Mouse (Mus musculus) midbrain, embryonic 13.5 days (tissue): ENCODE measurements around the gene 4930442H23Rik. TPM values are rescaled to one million over a fixed set of nuclear protein-coding genes. Genes with fewer than 3 reads are reported as not detected.

Source experiments
- ATAC-seq: fragments of 200-750 bp; cut with Nextera tagmentation; 2 replicates; pipeline ENCODE4 v1.8.0; 2017; ENCODE audit warnings: mild to moderate bottlenecking, moderate TSS enrichment, moderate library complexity
- H3K27ac ChIP-seq: fragments of 300-500 bp; sonication (generic); 2 replicates; pipeline ENCODE4 v1.5.1; 2015; ENCODE audit warnings: inconsistent platforms, mild to moderate bottlenecking, moderate library complexity
- H3K27me3 ChIP-seq: fragments of 300-500 bp; sonication (generic); 2 replicates; pipeline ENCODE4 v1.6.1; 2015; ENCODE audit warnings: mild to moderate bottlenecking, inconsistent platforms
- H3K36me3 ChIP-seq: fragments of 300-500 bp; sonication (generic); 2 replicates; pipeline ENCODE4 v1.6.1; 2015; ENCODE audit warnings: mild to moderate bottlenecking, inconsistent platforms
- H3K4me1 ChIP-seq: fragments of 300-500 bp; sonication (generic); replicated peaks from 2 replicates; pipeline ENCODE4 v1.6.1; 2015; ENCODE audit warnings: inconsistent platforms
- H3K4me2 ChIP-seq: fragments of 300-500 bp; sonication (generic); replicated peaks from 2 replicates; pipeline ENCODE4 v1.6.1; 2015; ENCODE audit warnings: moderate library complexity, mild to moderate bottlenecking, inconsistent platforms
- H3K4me3 ChIP-seq: fragments of 300-500 bp; sonication (generic); replicated peaks from 2 replicates; pipeline ENCODE4 v1.5.1; 2015; ENCODE audit warnings: mild to moderate bottlenecking, inconsistent platforms
- H3K9ac ChIP-seq: fragments of 300-500 bp; sonication (generic); replicated peaks from 2 replicates; pipeline ENCODE4 v1.6.1; 2015; ENCODE audit warnings: mild to moderate bottlenecking, inconsistent platforms
- H3K9me3 ChIP-seq: fragments of 300-500 bp; sonication (generic); 2 replicates; pipeline ENCODE4 v1.6.1; 2016; ENCODE audit warnings: mild to moderate bottlenecking, inconsistent platforms
- WGBS: fragments of 180-500 bp; shearing (Covaris S2); methylation state at CpG from one replicate; pipeline ENCODE4 v1.1.7; 2015; 5-methylcytosine and 5-hydroxymethylcytosine counted together
- polyA plus RNA-seq: library from polyadenylated mRNA; unstranded; fragments of >200 nt; fragmentation: Nextera tagmentation; extraction: Ambion mirVana; gene quantifications from 2 replicates; pipeline ENCODE4 v1.2.1, GENCODE M21; 2015

The 4930442H23Rik gene
- polyA plus RNA-seq, 1 experiment from 2014 or later = 0.12 TPM

- H3K4me3 ChIP-seq = no peak overlapping the region
- no peak for ATAC-seq
- H3K9ac ChIP-seq = no peak overlapping the region
- no peaks in the 10 kb centered on the region for H3K4me1 ChIP-seq
- H3K27me3 ChIP-seq = no peaks in the 10 kb centered on the region
- 83% methylated on average over 12 of the region's 12 CpGs for WGBS
- H3K4me2 ChIP-seq = no peak overlapping the region
- peaks cover 83% of the 10 kb centered on the region for H3K36me3 ChIP-seq
- 0 out of 2 replicates have a peak overlapping the region, but pooled peaks have one; percentile 19 for H3K27ac ChIP-seq
- no peaks in the 10 kb centered on the region for H3K9me3 ChIP-seq
Measured at GRCm38 (mm10) chr10:81152609-81153008, 31.0 kb downstream of the 4930442H23Rik start.

GRCm38 (mm10) chr10:81151261-81151660 is 32.4 kb downstream of the 4930442H23Rik start:
- 73% methylated on average over 6 of the region's 6 CpGs for WGBS
- Histone ChIP-seq H3K9me3 (no peaks in the 10 kb centered on the region), H3K4me1 (no peaks in the 10 kb centered on the region), H3K36me3 (peaks cover 83% of the 10 kb centered on the region), H3K9ac (no peak overlapping the region), H3K4me2 (no peak overlapping the region), H3K27me3 (no peaks in the 10 kb centered on the region), H3K4me3 (no peak overlapping the region), H3K27ac (no peak overlapping the region)
- ATAC-seq = no peak

GRCm38 (mm10) chr10:81146296-81146695 is 37.4 kb downstream of the 4930442H23Rik start:
- no peaks in the 10 kb centered on the region for H3K27me3 ChIP-seq

GRCm38 (mm10) chr10:81145778-81146177 is 37.9 kb downstream of the 4930442H23Rik start:
- Histone ChIP-seq H3K4me3 (no peak overlapping the region), H3K27me3 (no peaks in the 10 kb centered on the region), H3K27ac (no peak overlapping the region), H3K4me1 (peaks cover 21% of the 10 kb centered on the region), H3K9me3 (no peaks in the 10 kb centered on the region), H3K36me3 (peaks cover 73% of the 10 kb centered on the region), H3K4me2 (no peak overlapping the region), H3K9ac (no peak overlapping the region)
- 92% methylated on average over 7 of the region's 7 CpGs for WGBS
- no peak for ATAC-seq

More at GRCm38 (mm10) chr10:81146296-81146695, 37.4 kb downstream of the 4930442H23Rik start:
- H3K4me2 ChIP-seq = no peak overlapping the region
- no peaks in the 10 kb centered on the region for H3K9me3 ChIP-seq
- no peak overlapping the region for H3K4me3 ChIP-seq
- no peak overlapping the region for H3K9ac ChIP-seq
- 89% methylated on average over 4 of the region's 4 CpGs for WGBS
- H3K4me1 ChIP-seq = peaks cover 16% of the 10 kb centered on the region
- no peak overlapping the region for H3K27ac ChIP-seq
- ATAC-seq = no peak
- peaks cover 73% of the 10 kb centered on the region for H3K36me3 ChIP-seq

GRCm38 (mm10) chr10:81145307-81145706 is 38.3 kb downstream of the 4930442H23Rik start:
- no peaks in the 10 kb centered on the region for H3K9me3 ChIP-seq
- no peak overlapping the region for H3K27ac ChIP-seq
- no peak for ATAC-seq
- WGBS = 97% methylated on average over 6 of the region's 6 CpGs
- peaks cover 71% of the 10 kb centered on the region for H3K36me3 ChIP-seq
- no peak overlapping the region for H3K4me3 ChIP-seq
- H3K4me2 ChIP-seq = no peak overlapping the region
- no peaks in the 10 kb centered on the region for H3K27me3 ChIP-seq
- H3K9ac ChIP-seq = no peak overlapping the region
- H3K4me1 ChIP-seq = peaks cover 26% of the 10 kb centered on the region

- H3K27ac ChIP-seq = no peak overlapping the region
- H3K36me3 ChIP-seq = peaks cover 64% of the 10 kb centered on the region
- no peak overlapping the region for H3K4me3 ChIP-seq
- H3K27me3 ChIP-seq = no peaks in the 10 kb centered on the region
- H3K4me2 ChIP-seq = no peak overlapping the region
- no peaks in the 10 kb centered on the region for H3K9me3 ChIP-seq
- ATAC-seq = no peak
- no peak overlapping the region for H3K9ac ChIP-seq
- peaks cover 32% of the 10 kb centered on the region for H3K4me1 ChIP-seq
- 96% methylated on average over 27 of the region's 27 CpGs for WGBS
Measured at GRCm38 (mm10) chr10:81144667-81145066, 39.0 kb downstream of the 4930442H23Rik start.

- Histone ChIP-seq H3K36me3 (peaks cover 57% of the 10 kb centered on the region), H3K9ac (no peak overlapping the region), H3K4me1 (peaks cover 39% of the 10 kb centered on the region), H3K27me3 (no peaks in the 10 kb centered on the region), H3K4me2 (no peak overlapping the region), H3K27ac (no peak overlapping the region), H3K4me3 (no peak overlapping the region), H3K9me3 (no peaks in the 10 kb centered on the region)
- no peak for ATAC-seq
- WGBS = 95% methylated on average over 52 of the region's 52 CpGs
Measured at GRCm38 (mm10) chr10:81143845-81144437, 39.7 kb downstream of the 4930442H23Rik start.

GRCm38 (mm10) chr10:81143157-81143633 is 40.5 kb downstream of the 4930442H23Rik start:
- Histone ChIP-seq H3K4me1 (peaks cover 47% of the 10 kb centered on the region), H3K4me3 (no peak overlapping the region), H3K9ac (no peak overlapping the region), H3K27me3 (no peaks in the 10 kb centered on the region), H3K36me3 (peaks cover 50% of the 10 kb centered on the region), H3K4me2 (no peak overlapping the region), H3K27ac (no peak overlapping the region; the same call in 1 of the 2 replicates), H3K9me3 (no peaks in the 10 kb centered on the region)
- no peak for ATAC-seq
- WGBS = 90% methylated on average over 7 of the region's 7 CpGs

- Histone ChIP-seq H3K4me1 (peaks cover 50% of the 10 kb centered on the region), H3K9me3 (no peaks in the 10 kb centered on the region), H3K27me3 (no peaks in the 10 kb centered on the region), H3K36me3 (peaks cover 43% of the 10 kb centered on the region), H3K9ac (peak overlapping the region; percentile 32; the same call in 1 of the 2 replicates), H3K27ac (peak overlapping the region; percentile 47; the same call in 1 of the 2 replicates), H3K4me2 (no peak overlapping the region), H3K4me3 (no peak overlapping the region)
- 66% methylated on average over 5 of the region's 5 CpGs for WGBS
- no peak for ATAC-seq
Measured at GRCm38 (mm10) chr10:81142551-81142981, 41.1 kb downstream of the 4930442H23Rik start.

- Histone ChIP-seq H3K9me3 (no peaks in the 10 kb centered on the region), H3K4me3 (no peak overlapping the region), H3K36me3 (peaks cover 34% of the 10 kb centered on the region), H3K27me3 (no peaks in the 10 kb centered on the region), H3K27ac (no peak overlapping the region), H3K9ac (peak overlapping the region; percentile 32; the same call in 1 of the 2 replicates), H3K4me2 (0 out of 2 replicates have a peak overlapping the region, but pooled peaks have one; percentile 95), H3K4me1 (peaks cover 50% of the 10 kb centered on the region)
- 85% methylated on average over 7 of the region's 7 CpGs for WGBS
- no peak for ATAC-seq
Measured at GRCm38 (mm10) chr10:81141455-81142210, 42.0 kb downstream of the 4930442H23Rik start.

GRCm38 (mm10) chr10:81140717-81141454 is 42.8 kb downstream of the 4930442H23Rik start:
- H3K9ac ChIP-seq = peak overlapping the region; percentile 32
- 70% methylated on average over 10 of the region's 10 CpGs for WGBS
- H3K9me3 ChIP-seq = no peaks in the 10 kb centered on the region
- peak overlapping the region; percentile 95; the same call in 1 of the 2 replicates for H3K4me2 ChIP-seq
- peaks cover 27% of the 10 kb centered on the region for H3K36me3 ChIP-seq
- peaks cover under 1% of the 10 kb centered on the region; the same call in 1 of the 2 replicates for H3K27me3 ChIP-seq
- no peak overlapping the region for H3K27ac ChIP-seq
- ATAC-seq = no peak
- peaks cover 53% of the 10 kb centered on the region for H3K4me1 ChIP-seq
- H3K4me3 ChIP-seq = no peak overlapping the region; the same call in 1 of the 2 replicates
